Mouse (Mus musculus) hindbrain, postnatal 0 days (tissue): ENCODE measurements around the gene Stat3. TPM values are rescaled to one million over a fixed set of nuclear protein-coding genes. Genes with fewer than 3 reads are reported as not detected.

Experiments used
- ATAC-seq: fragments of 200-750 bp; cut with Nextera tagmentation; 2 replicates; pipeline ENCODE4 v1.8.0; 2017; ENCODE audit warnings: mild to moderate bottlenecking, moderate TSS enrichment, moderate library complexity
- DNase-seq: peaks from one replicate; pipeline ENCODE4 v3.0.0-alpha.2; 2015; ENCODE audit warnings: low spot score
- H3K27ac ChIP-seq: fragments of 300-500 bp; sonication (generic); 2 replicates; pipeline ENCODE4 v1.5.1; 2014; ENCODE audit warnings: mild to moderate bottlenecking
- H3K27me3 ChIP-seq: fragments of 300-500 bp; sonication (generic); 2 replicates; pipeline ENCODE4 v1.6.1; 2014; ENCODE audit warnings: low read length, mixed read lengths; ENCODE audit not compliant: insufficient read depth
- H3K36me3 ChIP-seq: fragments of 300-500 bp; sonication (generic); 2 replicates; pipeline ENCODE4 v1.6.1; 2014; ENCODE audit warnings: low read length, mixed read lengths; ENCODE audit not compliant: insufficient read depth
- H3K4me1 ChIP-seq: fragments of 300-500 bp; sonication (generic); 2 replicates; pipeline ENCODE4 v1.6.1; 2014; ENCODE audit warnings: antibody characterized with exemption, low read length, mixed read lengths; ENCODE audit not compliant: insufficient read depth
- H3K4me2 ChIP-seq: fragments of 300-500 bp; sonication (generic); 2 replicates; pipeline ENCODE4 v1.6.1; 2014; ENCODE audit warnings: low read depth, mild to moderate bottlenecking, low read length, moderate library complexity, mixed read lengths
- H3K4me3 ChIP-seq: fragments of 300-500 bp; sonication (generic); 2 replicates; pipeline ENCODE4 v1.5.1; 2014; ENCODE audit warnings: low read length
- H3K9ac ChIP-seq: fragments of 300-500 bp; sonication (generic); replicated peaks from 2 replicates; pipeline ENCODE4 v1.6.1; 2014; ENCODE audit warnings: mild to moderate bottlenecking, low read length, moderate library complexity, mixed read lengths
- H3K9me3 ChIP-seq: fragments of 300-500 bp; sonication (generic); 2 replicates; pipeline ENCODE4 v1.6.1; 2016; ENCODE audit warnings: low read length, mixed read lengths
- CTCF ChIP-seq: IDR thresholded peaks from 2 replicates; pipeline ENCODE4 v1.5.1; 2016; ENCODE audit warnings: antibody characterized with exemption, control low read depth, low read depth
- WGBS: fragments of 180-500 bp; shearing (Covaris S2); extraction: QIAGEN DNeasy Blood & Tissue Kit; methylation state at CpG from one replicate; pipeline ENCODE4 v1.1.7; 2014; 5-methylcytosine and 5-hydroxymethylcytosine counted together
- polyA plus RNA-seq: library from polyadenylated mRNA; unstranded; fragments of >200 nt; fragmentation: Nextera tagmentation; extraction: Ambion mirVana; gene quantifications from 2 replicates; pipeline ENCODE4 v1.2.1, GENCODE M21; 2015
- total RNA-seq: library from RNA; depleted of rRNA; stranded (reverse); fragments of >200 nt; gene quantifications from 2 replicates; pipeline ENCODE4 v1.2.3, GENCODE M21; 2014; rRNA removed

Gene Stat3
- total RNA-seq (49.7 and 56.2 TPM in 2 replicates), polyA plus RNA-seq (41.4 and 43.4 TPM in 2 replicates)

- Histone ChIP-seq H3K9ac (peak within 1 kb of the TSS; percentile 93), H3K27me3 (no peaks in the 10 kb centered on the region), H3K27ac (peak within 1 kb of the TSS; percentile 89), H3K4me3 (peak within 1 kb of the TSS; percentile 94), H3K4me2 (peak within 1 kb of the TSS; percentile 72), H3K36me3 (no peaks in the 10 kb centered on the region), H3K9me3 (no peaks in the 10 kb centered on the region), H3K4me1 (no peaks in the 10 kb centered on the region)
- DNase-seq (peak; percentile 100), ATAC-seq (peak; percentile 100)
- TF ChIP-seq CTCF, result no peak
- under 1% methylated on average over 29 of the region's 29 CpGs for WGBS
Observed at GRCm38 (mm10) chr11:100939512-100940151, at the start of gene Stat3. Gene Stat3 (minus strand): TSS chr11:100939540.

GRCm38 (mm10) chr11:100988674-100989073 lies 49.3 kb upstream of the Stat3 start:
- H3K27me3 ChIP-seq, result no peaks in the 10 kb centered on the region
- no peak overlapping the region for H3K4me2 ChIP-seq
- no peak overlapping the region for H3K4me3 ChIP-seq
- no peaks in the 10 kb centered on the region for H3K4me1 ChIP-seq
- no peaks in the 10 kb centered on the region for H3K9me3 ChIP-seq
- H3K9ac ChIP-seq, result no peak overlapping the region
- no peaks in the 10 kb centered on the region for H3K36me3 ChIP-seq
- 85% methylated on average over 3 of the region's 3 CpGs for WGBS
- no peak overlapping the region for H3K27ac ChIP-seq
- TF ChIP-seq CTCF, result no peak
- DNase-seq, result no peak
- no peak for ATAC-seq

GRCm38 (mm10) chr11:100985607-100986006 lies 46.3 kb upstream of the Stat3 start:
- Histone ChIP-seq H3K9me3 (no peaks in the 10 kb centered on the region), H3K36me3 (no peaks in the 10 kb centered on the region), H3K27me3 (no peaks in the 10 kb centered on the region), H3K9ac (no peak overlapping the region), H3K27ac (no peak overlapping the region), H3K4me3 (no peak overlapping the region), H3K4me1 (no peaks in the 10 kb centered on the region), H3K4me2 (no peak overlapping the region)
- 45% methylated on average over 3 of the region's 3 CpGs for WGBS
- TF ChIP-seq CTCF, result peak; percentile 29; the same call in 1 of the 2 replicates
- DNase-seq (no peak), ATAC-seq (no peak)

- no peak for TF ChIP-seq CTCF
- WGBS, result 75% methylated on average over 7 of the region's 7 CpGs
- Histone ChIP-seq H3K27ac (no peak overlapping the region), H3K36me3 (no peaks in the 10 kb centered on the region), H3K4me3 (no peak overlapping the region), H3K9me3 (no peaks in the 10 kb centered on the region), H3K4me1 (no peaks in the 10 kb centered on the region), H3K4me2 (no peak overlapping the region), H3K27me3 (no peaks in the 10 kb centered on the region), H3K9ac (no peak overlapping the region)
- ATAC-seq (no peak), DNase-seq (no peak)
Observed at GRCm38 (mm10) chr11:100983778-100984131, 44.4 kb upstream of the Stat3 start.

GRCm38 (mm10) chr11:100983125-100983777 lies 43.9 kb upstream of the Stat3 start:
- Histone ChIP-seq H3K9ac (0 out of 2 replicates have a peak overlapping the region, but pooled peaks have one; percentile 28), H3K9me3 (no peaks in the 10 kb centered on the region), H3K4me2 (peak overlapping the region; percentile 58), H3K4me1 (no peaks in the 10 kb centered on the region), H3K36me3 (no peaks in the 10 kb centered on the region), H3K4me3 (peak overlapping the region; percentile 31), H3K27ac (no peak overlapping the region), H3K27me3 (no peaks in the 10 kb centered on the region)
- 2% methylated on average over 20 of the region's 20 CpGs for WGBS
- peak; percentile 93 for DNase-seq
- TF ChIP-seq CTCF, result peak; percentile 96
- peak; percentile 91 for ATAC-seq

GRCm38 (mm10) chr11:100982087-100982486 lies 42.7 kb upstream of the Stat3 start:
- no peak for ATAC-seq
- no peak overlapping the region for H3K27ac ChIP-seq
- DNase-seq, result no peak
- 21% methylated on average over 8 of the region's 8 CpGs for WGBS
- no peak overlapping the region for H3K9ac ChIP-seq
- H3K27me3 ChIP-seq, result no peaks in the 10 kb centered on the region
- TF ChIP-seq CTCF, result peak; percentile 4; the same call in 1 of the 2 replicates
- no peaks in the 10 kb centered on the region for H3K4me1 ChIP-seq
- H3K36me3 ChIP-seq, result no peaks in the 10 kb centered on the region
- no peaks in the 10 kb centered on the region for H3K9me3 ChIP-seq
- no peak overlapping the region for H3K4me3 ChIP-seq
- no peak overlapping the region for H3K4me2 ChIP-seq

GRCm38 (mm10) chr11:100981236-100981635 lies 41.9 kb upstream of the Stat3 start:
- Histone ChIP-seq H3K36me3 (no peaks in the 10 kb centered on the region), H3K27ac (no peak overlapping the region), H3K4me3 (no peak overlapping the region), H3K9me3 (no peaks in the 10 kb centered on the region), H3K4me1 (no peaks in the 10 kb centered on the region), H3K27me3 (no peaks in the 10 kb centered on the region), H3K9ac (no peak overlapping the region), H3K4me2 (no peak overlapping the region)
- no peak for DNase-seq
- WGBS, result 70% methylated on average over 3 of the region's 3 CpGs
- ATAC-seq, result no peak
- TF ChIP-seq CTCF, result no peak
